In genomic region chr17:78592409-78592808, GRCm38 (mm10) we compare ENCODE assay signal across 9 mouse cellular contexts.
DNase-seq lines count a peak whose midpoint lies in the region; ATAC-seq lines count a peak whose summit lies in the region.
"Had no signal": no experiment of that assay in that cellular context is flagged by ENCODE, and none has a peak within 500 bp of the region (broad histone marks: within the 10 kb centered on the region; RNA-seq: fewer than 3 reads in every experiment).

No protein-coding gene starts in this region.

- ATAC-seq in forebrain, embryonic 13.5 days: no peak
- no peak for ATAC-seq in midbrain, embryonic 13.5 days
- ATAC-seq in limb, embryonic 11.5 days (ENCODE audit: insufficient number of reproducible peaks, low FRiP score, low TSS enrichment, low read depth): no peak

- WGBS in forebrain, embryonic 10.5 days: 54% methylated on average over 12 of the region's 12 CpGs
- 59% methylated on average over 12 of the region's 12 CpGs for WGBS in forebrain, embryonic 13.5 days
- 57% methylated on average over 12 of the region's 12 CpGs for WGBS in midbrain, embryonic 10.5 days
- 56% methylated on average over 12 of the region's 12 CpGs for WGBS in midbrain, embryonic 13.5 days
- WGBS in limb, embryonic 11.5 days: 52% methylated on average over 12 of the region's 12 CpGs

- H3K27me3 ChIP-seq in forebrain, embryonic 10.5 days (ENCODE audit: poor library complexity, severe bottlenecking): 0 out of 2 replicates have a peak, but pooled peaks cover 4% of the 10 kb centered on the region
- H3K27me3 ChIP-seq in forebrain, embryonic 13.5 days: no peaks in the 10 kb centered on the region
- H3K27me3 ChIP-seq in midbrain, embryonic 10.5 days (ENCODE audit: low read depth, poor library complexity, severe bottlenecking): no peaks in the 10 kb centered on the region
- H3K27me3 ChIP-seq in midbrain, embryonic 13.5 days: no peaks in the 10 kb centered on the region
- no peaks in the 10 kb centered on the region for H3K27me3 ChIP-seq in limb, embryonic 11.5 days (ENCODE audit: control insufficient read depth, insufficient read depth, low read length)
- H3K27me3 ChIP-seq: midbrain, embryonic 12.5 days had no signal

- H3K4me1 ChIP-seq in forebrain, embryonic 10.5 days: 0 out of 2 replicates have a peak, but pooled peaks cover under 1% of the 10 kb centered on the region
- no peaks in the 10 kb centered on the region for H3K4me1 ChIP-seq in forebrain, embryonic 13.5 days
- 0 out of 2 replicates have a peak, but pooled peaks cover 2% of the 10 kb centered on the region for H3K4me1 ChIP-seq in midbrain, embryonic 10.5 days
- no peaks in the 10 kb centered on the region for H3K4me1 ChIP-seq in midbrain, embryonic 13.5 days (replicated peaks)
- 0 out of 2 replicates have a peak, but pooled peaks cover 2% of the 10 kb centered on the region for H3K4me1 ChIP-seq in limb, embryonic 11.5 days (ENCODE audit: control insufficient read depth, insufficient read depth, low read length)
- H3K4me1 ChIP-seq: midbrain, embryonic 12.5 days had no signal

- peak; percentile 41 for DNase-seq in forebrain, embryonic 10.5 days (ENCODE audit: extremely low spot score, low spot score)
- DNase-seq in midbrain, embryonic 10.5 days (ENCODE audit: low spot score): peak; percentile 36
- DNase-seq in adrenal gland, postnatal 25 days: peak; percentile 55
- peak; percentile 69 for DNase-seq in limb, embryonic 11.5 days (ENCODE audit: low spot score)
- peak; percentile 21 to 34 for DNase-seq in thymus, adult 18-20 months
- DNase-seq in layer of hippocampus, postnatal 36 days: no peak

- no peaks in the 10 kb centered on the region for H3K36me3 ChIP-seq in forebrain, embryonic 10.5 days (replicated peaks)
- peaks cover 6% of the 10 kb centered on the region; the same call in 1 of the 2 replicates for H3K36me3 ChIP-seq in forebrain, embryonic 13.5 days (ENCODE audit: poor library complexity, severe bottlenecking)
- H3K36me3 ChIP-seq in midbrain, embryonic 10.5 days: peaks cover 7% of the 10 kb centered on the region; the same call in 1 of the 2 replicates
- peaks cover 4% of the 10 kb centered on the region; the same call in 1 of the 2 replicates for H3K36me3 ChIP-seq in midbrain, embryonic 13.5 days
- no peaks in the 10 kb centered on the region for H3K36me3 ChIP-seq in limb, embryonic 11.5 days (ENCODE audit: control insufficient read depth, insufficient read depth, low read length)
- H3K36me3 ChIP-seq: midbrain, embryonic 12.5 days had no signal

- no peaks in the 10 kb centered on the region for H3K9me3 ChIP-seq in forebrain, embryonic 10.5 days
- H3K9me3 ChIP-seq in forebrain, embryonic 13.5 days (replicated peaks): no peaks in the 10 kb centered on the region
- H3K9me3 ChIP-seq in midbrain, embryonic 10.5 days (replicated peaks): no peaks in the 10 kb centered on the region
- no peaks in the 10 kb centered on the region for H3K9me3 ChIP-seq in midbrain, embryonic 13.5 days
- no peaks in the 10 kb centered on the region for H3K9me3 ChIP-seq in limb, embryonic 11.5 days (ENCODE audit: control insufficient read depth, low read length)
- H3K9me3 ChIP-seq: midbrain, embryonic 12.5 days had no signal

- H3K9ac ChIP-seq in forebrain, embryonic 13.5 days: no peak overlapping the region
- H3K9ac ChIP-seq in midbrain, embryonic 13.5 days (replicated peaks): no peak overlapping the region
- no peak overlapping the region for H3K9ac ChIP-seq in limb, embryonic 11.5 days (ENCODE audit: low read length)
- H3K9ac ChIP-seq: midbrain, embryonic 12.5 days had no signal

- no peak overlapping the region for H3K4me2 ChIP-seq in forebrain, embryonic 13.5 days
- no peak overlapping the region for H3K4me2 ChIP-seq in midbrain, embryonic 13.5 days (replicated peaks)
- no peak overlapping the region for H3K4me2 ChIP-seq in limb, embryonic 11.5 days (ENCODE audit: low read depth, severe bottlenecking)
- H3K4me2 ChIP-seq: midbrain, embryonic 12.5 days had no signal

- H3K27ac ChIP-seq in forebrain, embryonic 10.5 days: no peak overlapping the region
- no peak overlapping the region for H3K27ac ChIP-seq in forebrain, embryonic 13.5 days
- no peak overlapping the region for H3K27ac ChIP-seq in midbrain, embryonic 10.5 days (replicated peaks)
- no peak overlapping the region for H3K27ac ChIP-seq in midbrain, embryonic 13.5 days
- H3K27ac ChIP-seq in limb, embryonic 11.5 days (replicated peaks; ENCODE audit: low read depth, low read length): no peak overlapping the region
- H3K27ac ChIP-seq: midbrain, embryonic 12.5 days had no signal

- H3K4me3 ChIP-seq in forebrain, embryonic 10.5 days: no peak overlapping the region
- H3K4me3 ChIP-seq in forebrain, embryonic 13.5 days: no peak overlapping the region
- H3K4me3 ChIP-seq in midbrain, embryonic 10.5 days: no peak overlapping the region
- no peak overlapping the region for H3K4me3 ChIP-seq in midbrain, embryonic 13.5 days (replicated peaks)
- no peak overlapping the region for H3K4me3 ChIP-seq in limb, embryonic 11.5 days (ENCODE audit: low read depth, low read length)
- H3K4me3 ChIP-seq: midbrain, embryonic 12.5 days had no signal

Comparison
In these comparisons a context has a peak if more than half of its experiments do, and no peak if none do; other contexts are left out.
1. DNase-seq: peak in forebrain, embryonic 10.5 days (single experiment), midbrain, embryonic 10.5 days (single experiment), adrenal gland, postnatal 25 days (single experiment), limb, embryonic 11.5 days (single experiment) and thymus, adult 18-20 months (2 of 2); none in layer of hippocampus, postnatal 36 days (0 of 2).